Mouse (Mus musculus) neutrophil, adult 5-6 weeks (primary cell): ENCODE data around the gene Gm10803. TPM values are rescaled to one million over a fixed set of nuclear protein-coding genes. Genes with fewer than 3 reads are reported as not detected.

ENCODE experiments used
- ATAC-seq: fragments of 151-379, 151-347 bp; 2 replicates; pipeline ENCODE4 v1.8.0; 2017; ENCODE audit warnings: mild to moderate bottlenecking, moderate TSS enrichment; ENCODE audit not compliant: insufficient number of reproducible peaks, poor library complexity, low FRiP score, severe bottlenecking; ENCODE audit errors: extremely low read depth
- total RNA-seq: library from RNA; stranded (forward); fragments of 200-1000 nt; gene quantifications from 2 replicates; pipeline ENCODE4 v1.2.3, GENCODE M21; 2017

Gene Gm10803
- total RNA-seq, 1 experiment from 2014 or later, result not detected

DNA sequence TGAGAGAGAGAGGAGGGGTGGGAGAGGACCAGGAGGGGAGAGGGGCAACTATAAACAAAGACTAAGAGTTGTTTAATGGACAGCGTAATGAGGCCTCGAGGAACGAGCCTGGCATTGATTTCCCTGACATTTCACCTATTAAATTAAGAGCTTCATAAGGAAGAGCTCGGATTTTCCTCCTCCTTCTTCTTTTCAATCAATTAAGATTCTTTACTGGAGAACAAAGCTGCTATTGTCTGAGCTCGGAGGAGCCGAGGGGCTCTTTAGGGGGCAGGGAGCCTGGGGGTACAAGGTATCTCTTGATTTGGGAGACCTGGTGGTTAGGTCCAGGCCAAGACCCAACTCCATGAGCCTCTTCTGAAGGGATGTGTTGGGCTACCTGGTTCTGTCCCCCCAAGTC, 27.1 kb downstream of the Gm10803 start:
- ATAC-seq, result no peak

GRCm38 (mm10) chr2:93589875-93590274, 29.5 kb downstream of the Gm10803 start:
- ATAC-seq, result no peak

DNA sequence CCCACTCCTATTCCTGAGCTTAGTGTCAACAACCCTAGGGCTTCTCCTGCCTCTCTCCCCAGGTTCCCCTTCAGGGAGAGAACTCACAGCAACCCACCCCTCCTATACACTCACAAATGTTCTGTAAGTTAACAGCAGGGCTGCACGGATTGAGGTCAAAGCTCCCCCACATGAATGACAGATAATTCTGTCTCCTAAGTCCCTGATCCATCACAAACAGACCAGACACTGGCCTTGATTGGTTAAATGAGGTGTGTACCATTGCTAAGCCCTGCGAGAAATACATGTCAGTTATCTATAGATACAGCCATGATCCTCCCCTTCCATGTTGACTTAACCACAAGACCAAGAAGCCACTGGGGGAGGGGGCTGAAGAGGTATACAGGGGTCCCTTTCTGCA, 31.3 kb downstream of the Gm10803 start:
- no peak for ATAC-seq

DNA sequence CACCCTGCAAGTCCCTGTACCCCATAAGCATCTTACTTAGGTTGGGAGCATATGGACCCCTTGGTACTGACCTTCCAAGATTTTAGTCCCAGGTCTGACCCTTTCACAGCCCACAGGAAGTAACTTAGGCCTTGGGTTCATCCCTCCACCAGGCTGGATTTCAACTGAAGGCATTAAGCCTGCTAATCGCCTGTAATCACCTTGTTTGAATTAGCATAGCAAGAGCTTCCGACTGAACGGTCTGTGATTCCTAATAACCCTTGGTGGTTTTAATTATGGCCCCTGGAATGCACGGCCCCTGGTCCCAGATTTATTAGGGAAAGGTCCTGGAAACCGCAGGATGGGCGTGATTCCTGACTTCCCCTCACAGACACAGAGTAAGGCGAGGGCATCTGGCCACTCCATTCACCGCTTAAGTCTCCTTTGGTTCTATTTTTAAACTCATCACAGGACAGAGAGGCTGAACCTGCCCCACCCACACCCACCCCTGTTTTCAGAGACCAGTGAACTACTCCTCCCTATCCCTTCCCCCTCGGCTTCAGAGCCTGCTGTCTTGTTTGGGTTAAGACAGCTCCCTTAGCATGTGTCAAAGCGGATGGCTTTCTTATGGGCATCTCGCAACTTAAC, 31.9 kb downstream of the Gm10803 start:
- no peak for ATAC-seq

- no peak for ATAC-seq
Measured at GRCm38 (mm10) chr2:93593121-93593520, 32.8 kb downstream of the Gm10803 start.

GRCm38 (mm10) chr2:93597145-93597544, 36.8 kb downstream of the Gm10803 start:
- no peak for ATAC-seq

GRCm38 (mm10) chr2:93599731-93600130, 39.4 kb downstream of the Gm10803 start:
- no peak for ATAC-seq

GRCm38 (mm10) chr2:93604601-93605285, 44.4 kb downstream of the Gm10803 start:
- no peak for ATAC-seq

GRCm38 (mm10) chr2:93608800-93609199, 48.4 kb downstream of the Gm10803 start:
- ATAC-seq, result no peak

DNA sequence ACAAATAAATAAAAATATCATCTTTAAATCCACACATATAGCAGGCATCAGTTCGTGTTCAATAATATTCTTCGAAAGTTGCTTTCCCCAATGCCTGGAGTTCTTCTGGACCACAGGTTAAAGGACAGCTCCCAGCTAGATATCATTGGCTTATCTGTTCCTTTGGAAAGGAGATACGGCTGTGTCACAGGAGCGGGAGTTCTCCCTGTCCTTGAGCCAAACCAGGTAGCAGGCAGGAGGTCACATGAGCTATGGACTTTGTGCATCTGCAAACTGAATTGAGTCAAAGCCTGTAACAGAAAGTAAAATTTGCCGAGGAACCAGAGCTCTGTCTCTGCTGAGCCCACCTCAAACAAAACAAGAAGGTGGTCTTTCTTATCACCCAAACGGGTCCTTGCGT, 52.7 kb downstream of the Gm10803 start:
- no peak for ATAC-seq

Other genes with a start within 250 kb of the Gm10803 start
- gene Tspan18, start 226.1 kb upstream of the Gm10803 start, total RNA-seq, result 0.12 and 0.23 TPM in 2 replicates
- 147 and 156 TPM in 2 replicates for gene Cd82, start 97.4 kb upstream of the Gm10803 start, total RNA-seq
- gene Alx4, start 81.8 kb downstream of the Gm10803 start, total RNA-seq, result not detected in 2 replicates